Mouse (Mus musculus) ovary, postnatal 14 days (tissue): ENCODE data around the gene Cyp26c1.

Experiments
- DNase-seq: peaks from one replicate; pipeline ENCODE4 v3.0.0; 2022; ENCODE audit warnings: low spot score

Cyp26c1 gene

DNA sequence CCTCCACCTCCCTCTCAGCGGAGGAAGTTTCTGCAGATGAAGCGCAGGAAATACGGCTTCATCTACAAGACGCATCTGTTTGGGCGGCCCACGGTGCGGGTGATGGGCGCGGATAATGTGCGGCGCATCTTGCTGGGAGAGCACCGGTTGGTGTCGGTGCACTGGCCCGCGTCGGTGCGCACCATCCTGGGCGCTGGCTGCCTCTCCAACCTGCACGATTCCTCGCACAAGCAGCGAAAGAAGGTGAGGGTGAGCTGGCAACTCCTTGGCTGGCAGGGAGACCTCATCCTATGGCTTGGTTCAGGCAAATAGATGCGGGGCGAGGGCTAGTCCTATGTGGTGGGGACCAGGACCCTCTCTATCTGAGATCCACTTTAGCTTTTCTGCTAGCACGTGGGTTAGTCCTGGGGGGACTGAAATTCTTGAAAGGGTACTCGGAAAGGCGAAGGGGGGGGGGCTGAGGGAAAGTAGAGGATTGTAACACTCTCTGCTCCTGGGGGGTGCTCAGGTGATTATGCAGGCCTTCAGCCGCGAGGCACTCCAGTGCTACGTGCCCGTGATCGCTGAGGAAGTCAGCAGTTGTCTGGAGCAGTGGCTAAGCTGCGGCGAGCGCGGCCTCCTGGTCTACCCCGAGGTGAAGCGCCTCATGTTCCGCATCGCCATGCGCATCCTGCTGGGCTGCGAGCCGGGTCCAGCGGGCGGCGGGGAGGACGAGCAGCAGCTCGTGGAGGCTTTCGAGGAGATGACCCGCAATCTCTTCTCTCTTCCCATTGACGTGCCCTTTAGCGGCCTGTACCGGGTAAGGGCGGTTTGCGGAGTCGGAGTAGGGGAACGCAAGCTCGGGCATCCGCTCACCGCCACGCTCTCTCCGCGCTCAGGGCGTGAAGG is 13.1 kb downstream of the Cyp26c1 start:
- no peak for DNase-seq

- no peak for DNase-seq
Observed at GRCm38 (mm10) chr19:37699711-37700110, 14.3 kb downstream of the Cyp26c1 start.

GRCm38 (mm10) chr19:37702377-37703076 is 17.1 kb downstream of the Cyp26c1 start:
- DNase-seq = no peak

DNA sequence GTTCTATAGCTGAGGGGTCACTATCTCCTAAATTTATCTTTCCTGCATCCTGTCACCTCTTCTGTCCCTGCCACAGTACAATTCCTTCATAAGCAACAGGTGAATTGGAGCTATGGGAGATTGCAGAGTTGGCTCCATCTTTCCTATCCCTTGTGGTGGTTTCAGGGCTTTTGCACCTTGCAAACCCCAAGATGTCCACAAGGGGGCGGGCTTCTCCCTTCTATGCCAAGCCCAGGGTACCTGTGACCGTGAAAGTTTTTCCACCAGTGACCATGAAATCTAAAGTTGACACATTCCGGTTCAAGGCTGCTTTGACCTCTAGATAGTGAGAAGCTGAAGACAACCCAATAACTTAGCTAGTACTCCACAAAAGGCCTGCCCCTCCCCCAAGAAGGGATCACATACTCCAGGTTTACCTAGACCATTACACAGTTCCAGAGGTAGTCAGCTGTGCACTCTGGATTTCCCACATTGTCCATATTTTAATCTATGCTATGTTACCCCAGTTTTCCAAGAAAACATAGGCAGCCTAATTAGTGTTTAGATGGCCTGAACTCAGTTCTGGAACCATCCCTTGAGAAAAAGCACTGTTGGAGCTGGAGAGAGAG is 18.6 kb downstream of the Cyp26c1 start:
- DNase-seq = peak; percentile 70

DNA sequence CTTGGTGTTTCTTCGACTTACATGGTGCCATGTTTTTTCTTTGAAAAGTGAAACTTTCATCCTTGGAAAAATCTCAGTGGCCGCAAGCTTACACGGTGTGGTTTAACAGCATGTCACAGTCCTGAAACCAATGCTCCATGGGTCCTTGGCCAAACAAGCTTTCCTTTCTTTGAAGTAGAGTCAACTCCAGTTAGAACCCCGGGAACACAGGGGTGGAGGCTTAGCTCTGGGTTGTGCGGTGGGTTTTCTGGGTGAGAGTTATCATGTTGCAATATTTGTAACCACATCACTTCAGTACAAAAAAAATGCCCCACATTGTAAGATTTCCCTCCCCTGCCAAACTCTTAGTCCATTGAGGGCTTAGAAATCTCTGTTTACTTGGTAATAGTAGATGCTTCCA is 20.3 kb downstream of the Cyp26c1 start:
- no peak for DNase-seq

DNA sequence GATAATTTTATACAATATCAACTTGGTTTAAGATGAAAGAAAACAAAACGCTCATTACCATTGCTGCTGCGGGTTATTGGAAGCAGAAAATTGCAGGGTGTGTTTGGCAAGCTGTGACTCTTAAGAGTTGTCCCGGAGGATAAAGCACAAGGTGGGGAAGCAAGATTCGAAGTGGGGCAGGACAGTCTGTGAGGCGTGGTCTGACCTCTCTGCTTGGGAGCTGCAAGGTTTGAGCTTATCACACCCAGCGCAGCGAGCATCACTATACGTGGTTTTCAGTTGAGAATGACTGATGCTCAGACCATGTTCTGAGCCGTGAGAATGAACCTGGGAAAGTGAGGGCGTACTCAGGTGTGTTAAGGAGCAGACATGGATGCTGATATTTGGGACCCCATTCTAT is 29.3 kb downstream of the Cyp26c1 start:
- DNase-seq = no peak

GRCm38 (mm10) chr19:37715980-37716379 is 30.6 kb downstream of the Cyp26c1 start:
- no peak for DNase-seq

DNA sequence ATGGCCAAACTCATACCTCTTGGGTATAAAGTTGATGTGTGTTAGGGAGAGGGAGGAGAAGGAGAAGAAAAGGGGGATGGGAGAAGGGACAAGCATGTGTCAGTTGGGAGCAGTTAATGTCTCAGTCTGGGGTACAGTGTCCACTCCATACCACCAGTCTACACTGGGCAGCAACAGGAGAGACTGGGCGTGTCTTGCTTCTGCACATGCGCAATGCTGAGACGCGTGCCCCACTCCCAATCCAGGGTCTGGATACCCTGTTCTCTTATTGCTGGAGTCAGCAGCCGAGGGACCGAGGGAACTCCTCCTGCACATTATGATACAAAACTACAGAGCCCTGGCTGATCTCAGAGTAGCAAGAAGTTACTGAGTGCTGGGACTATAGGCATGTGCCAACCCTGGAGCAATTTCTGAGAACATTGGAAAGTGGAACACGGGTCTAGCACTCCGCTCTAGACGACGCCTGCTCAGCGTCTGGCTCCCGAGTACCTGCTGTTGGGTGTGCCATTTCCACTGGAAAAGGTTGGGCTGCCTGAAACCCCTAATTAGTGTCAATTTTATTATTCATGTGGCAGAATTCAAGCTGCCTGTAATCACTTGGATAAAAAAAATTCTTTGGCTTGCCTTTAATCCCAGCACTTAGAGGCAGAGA is 31.3 kb downstream of the Cyp26c1 start:
- no peak for DNase-seq

DNA sequence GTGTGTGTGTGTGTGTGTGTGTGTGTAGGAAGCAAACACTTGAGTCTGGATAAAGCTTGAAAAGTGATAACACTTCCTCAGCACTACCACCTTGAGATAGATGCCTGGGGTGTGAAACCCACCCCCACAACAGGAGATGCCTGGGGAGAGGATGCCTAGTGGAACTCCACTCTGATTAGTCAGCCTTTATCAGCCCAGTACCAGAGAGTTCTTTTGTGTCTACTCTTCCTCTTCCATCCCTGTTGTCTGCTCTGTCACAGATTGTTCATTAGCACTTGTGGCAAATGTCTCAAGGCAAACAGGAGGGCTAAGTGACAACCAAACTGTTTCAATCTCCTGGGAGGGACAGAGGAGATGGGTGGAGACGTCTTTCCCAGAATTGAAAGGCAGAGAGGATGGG is 33.8 kb downstream of the Cyp26c1 start:
- DNase-seq = no peak

DNA sequence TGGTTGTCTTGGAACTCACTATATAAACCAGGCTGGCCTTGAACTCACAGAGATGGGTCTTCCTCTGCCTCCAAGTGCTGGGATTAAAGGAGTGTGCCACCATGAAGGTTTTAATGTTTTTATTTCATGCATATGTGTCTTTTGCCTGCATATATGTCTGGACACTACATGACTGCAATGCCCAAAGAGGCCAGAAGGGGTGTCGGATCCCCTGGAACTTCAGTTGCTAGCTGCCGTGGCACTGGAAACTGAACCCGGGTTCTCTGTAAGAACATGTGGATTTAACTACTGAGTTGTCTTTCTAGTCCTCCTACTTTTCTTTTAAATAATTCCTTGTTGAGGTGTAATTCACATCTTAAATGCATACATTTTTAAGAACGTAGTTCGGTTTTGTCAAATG is 39.2 kb downstream of the Cyp26c1 start:
- DNase-seq = no peak

- no peak for DNase-seq
Observed at GRCm38 (mm10) chr19:37726585-37726984, 41.2 kb downstream of the Cyp26c1 start.

DNA sequence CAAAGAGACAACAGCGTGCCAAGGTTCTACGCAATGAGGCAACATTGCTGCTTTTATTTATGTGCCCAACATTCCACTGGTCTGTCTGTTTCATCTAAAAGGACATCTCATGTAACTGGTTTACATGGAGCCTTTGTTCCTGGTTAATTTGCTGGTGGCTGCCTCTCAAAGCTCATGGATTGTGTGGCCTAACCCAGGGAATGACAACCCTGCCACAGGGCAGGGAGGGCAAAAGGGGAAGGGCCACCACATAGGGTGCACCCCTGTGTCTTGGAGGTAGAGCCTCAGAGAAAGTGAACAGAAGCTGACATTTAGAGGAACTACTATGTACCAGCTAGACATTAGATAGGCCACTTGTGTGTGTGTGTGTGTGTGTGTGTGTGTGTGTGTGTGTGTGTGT is 42.0 kb downstream of the Cyp26c1 start:
- no peak for DNase-seq

DNA sequence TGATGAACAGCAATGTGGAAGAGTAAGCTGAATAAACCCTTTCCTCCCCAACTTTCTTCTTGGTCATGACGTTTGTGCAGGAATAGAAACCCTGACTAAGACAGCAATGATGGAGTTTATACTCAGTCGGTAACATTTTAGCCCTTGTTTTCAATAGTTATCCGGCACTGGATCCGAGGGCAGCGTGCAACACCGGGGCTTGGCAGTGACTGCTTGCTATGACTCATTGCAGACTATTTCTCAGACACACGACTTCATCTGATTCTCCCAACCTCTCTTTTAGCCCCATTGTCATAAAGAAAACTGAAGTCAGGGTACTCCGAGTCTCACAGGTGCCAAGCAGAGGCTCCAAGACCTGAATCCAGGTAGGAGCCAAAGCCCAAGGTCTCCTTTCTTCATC is 50.0 kb downstream of the Cyp26c1 start:
- no peak for DNase-seq

- no peak for DNase-seq
Observed at GRCm38 (mm10) chr19:37738575-37738974, 53.2 kb downstream of the Cyp26c1 start.

GRCm38 (mm10) chr19:37740043-37740442 is 54.7 kb downstream of the Cyp26c1 start:
- no peak for DNase-seq
